Mouse (Mus musculus) midbrain, embryonic 13.5 days (tissue): ENCODE measurements at regions not wholly inside any gene's neighbourhood (a gene's known extent, or its start where the extent isn't known, plus 50 kb on each side); places are given as distances from the start of the nearest gene placed in this dataset.
A peak's percentile ranks its signal among the peaks of the same experiment; 100 is the strongest.

Experiments used
- ATAC-seq: fragments of 200-750 bp; cut with Nextera tagmentation; 2 replicates; pipeline ENCODE4 v1.8.0; 2017; ENCODE audit warnings: mild to moderate bottlenecking, moderate TSS enrichment, moderate library complexity
- H3K27ac ChIP-seq: fragments of 300-500 bp; sonication (generic); 2 replicates; pipeline ENCODE4 v1.5.1; 2015; ENCODE audit warnings: inconsistent platforms, mild to moderate bottlenecking, moderate library complexity
- H3K27me3 ChIP-seq: fragments of 300-500 bp; sonication (generic); 2 replicates; pipeline ENCODE4 v1.6.1; 2015; ENCODE audit warnings: mild to moderate bottlenecking, inconsistent platforms
- H3K36me3 ChIP-seq: fragments of 300-500 bp; sonication (generic); 2 replicates; pipeline ENCODE4 v1.6.1; 2015; ENCODE audit warnings: mild to moderate bottlenecking, inconsistent platforms
- H3K4me1 ChIP-seq: fragments of 300-500 bp; sonication (generic); replicated peaks from 2 replicates; pipeline ENCODE4 v1.6.1; 2015; ENCODE audit warnings: inconsistent platforms
- H3K4me2 ChIP-seq: fragments of 300-500 bp; sonication (generic); replicated peaks from 2 replicates; pipeline ENCODE4 v1.6.1; 2015; ENCODE audit warnings: moderate library complexity, mild to moderate bottlenecking, inconsistent platforms
- H3K4me3 ChIP-seq: fragments of 300-500 bp; sonication (generic); replicated peaks from 2 replicates; pipeline ENCODE4 v1.5.1; 2015; ENCODE audit warnings: mild to moderate bottlenecking, inconsistent platforms
- H3K9ac ChIP-seq: fragments of 300-500 bp; sonication (generic); replicated peaks from 2 replicates; pipeline ENCODE4 v1.6.1; 2015; ENCODE audit warnings: mild to moderate bottlenecking, inconsistent platforms
- H3K9me3 ChIP-seq: fragments of 300-500 bp; sonication (generic); 2 replicates; pipeline ENCODE4 v1.6.1; 2016; ENCODE audit warnings: mild to moderate bottlenecking, inconsistent platforms
- WGBS: fragments of 180-500 bp; shearing (Covaris S2); methylation state at CpG from one replicate; pipeline ENCODE4 v1.1.7; 2015; 5-methylcytosine and 5-hydroxymethylcytosine counted together

GRCm38 (mm10) chr5:119052354-119052996, 492.0 kb downstream of the Med13l start:
- ATAC-seq, result no peak

GRCm38 (mm10) chr5:119053738-119054137, 493.3 kb downstream of the Med13l start:
- no peaks in the 10 kb centered on the region for H3K36me3 ChIP-seq
- no peak overlapping the region for H3K9ac ChIP-seq
- H3K4me1 ChIP-seq, result peaks cover 10% of the 10 kb centered on the region
- H3K9me3 ChIP-seq, result no peaks in the 10 kb centered on the region
- 91% methylated on average over 8 of the region's 8 CpGs for WGBS
- ATAC-seq, result no peak
- peaks cover 17% of the 10 kb centered on the region; the same call in 1 of the 2 replicates for H3K27me3 ChIP-seq
- no peak overlapping the region for H3K27ac ChIP-seq
- H3K4me3 ChIP-seq, result no peak overlapping the region
- no peak overlapping the region for H3K4me2 ChIP-seq

More at GRCm38 (mm10) chr5:119052354-119052996, 492.0 kb downstream of the Med13l start:
- no peak overlapping the region for H3K4me2 ChIP-seq
- H3K36me3 ChIP-seq, result no peaks in the 10 kb centered on the region
- H3K4me3 ChIP-seq, result no peak overlapping the region
- H3K27ac ChIP-seq, result no peak overlapping the region
- 77% methylated on average over 11 of the region's 11 CpGs for WGBS
- H3K27me3 ChIP-seq, result peaks cover 17% of the 10 kb centered on the region; the same call in 1 of the 2 replicates
- H3K9me3 ChIP-seq, result no peaks in the 10 kb centered on the region
- H3K9ac ChIP-seq, result no peak overlapping the region
- peaks cover 8% of the 10 kb centered on the region for H3K4me1 ChIP-seq

GRCm38 (mm10) chr5:119054393-119054792, 493.9 kb downstream of the Med13l start:
- peaks cover 10% of the 10 kb centered on the region for H3K4me1 ChIP-seq
- H3K4me2 ChIP-seq, result no peak overlapping the region
- no peak overlapping the region for H3K4me3 ChIP-seq
- peaks cover 17% of the 10 kb centered on the region; the same call in 1 of the 2 replicates for H3K27me3 ChIP-seq
- no peak for ATAC-seq
- no peak overlapping the region for H3K9ac ChIP-seq
- 57% methylated on average over 6 of the region's 6 CpGs for WGBS
- no peaks in the 10 kb centered on the region for H3K9me3 ChIP-seq
- H3K27ac ChIP-seq, result no peak overlapping the region
- no peaks in the 10 kb centered on the region for H3K36me3 ChIP-seq

- no peak for ATAC-seq
- peak overlapping the region; percentile 13; the same call in 1 of the 2 replicates for H3K4me2 ChIP-seq
- peaks cover 10% of the 10 kb centered on the region for H3K4me1 ChIP-seq
- H3K36me3 ChIP-seq, result no peaks in the 10 kb centered on the region
- WGBS, result under 1% methylated on average over 12 of the region's 12 CpGs
- H3K9ac ChIP-seq, result no peak overlapping the region
- H3K27me3 ChIP-seq, result peaks cover 19% of the 10 kb centered on the region; the same call in 1 of the 2 replicates
- H3K27ac ChIP-seq, result no peak overlapping the region
- no peaks in the 10 kb centered on the region for H3K9me3 ChIP-seq
- no peak overlapping the region for H3K4me3 ChIP-seq
Observed at GRCm38 (mm10) chr5:119055430-119055829, 495.0 kb downstream of the Med13l start.

GRCm38 (mm10) chr5:119057813-119058212, 497.3 kb downstream of the Med13l start:
- ATAC-seq, result no peak
- 90% methylated on average over 4 of the region's 4 CpGs for WGBS
- H3K27ac ChIP-seq, result no peak overlapping the region

GRCm38 (mm10) chr5:119058231-119058851, 497.9 kb downstream of the Med13l start:
- no peak overlapping the region; the same call in 1 of the 2 replicates for H3K9ac ChIP-seq
- 66% methylated on average over 10 of the region's 10 CpGs for WGBS
- H3K9me3 ChIP-seq, result no peaks in the 10 kb centered on the region
- H3K27me3 ChIP-seq, result peaks cover 20% of the 10 kb centered on the region; the same call in 1 of the 2 replicates
- H3K27ac ChIP-seq, result no peak overlapping the region
- H3K4me1 ChIP-seq, result peaks cover 17% of the 10 kb centered on the region
- H3K4me2 ChIP-seq, result no peak overlapping the region
- no peak for ATAC-seq
- H3K36me3 ChIP-seq, result no peaks in the 10 kb centered on the region
- H3K4me3 ChIP-seq, result no peak overlapping the region

More at GRCm38 (mm10) chr5:119057813-119058212, 497.3 kb downstream of the Med13l start:
- Histone ChIP-seq H3K4me1 (peaks cover 17% of the 10 kb centered on the region), H3K4me2 (no peak overlapping the region), H3K9ac (no peak overlapping the region), H3K4me3 (no peak overlapping the region), H3K36me3 (no peaks in the 10 kb centered on the region), H3K27me3 (peaks cover 20% of the 10 kb centered on the region; the same call in 1 of the 2 replicates), H3K9me3 (no peaks in the 10 kb centered on the region)

- no peak for ATAC-seq
- H3K4me2 ChIP-seq, result no peak overlapping the region
- H3K4me1 ChIP-seq, result peaks cover 17% of the 10 kb centered on the region
- 88% methylated on average over 2 of the region's 2 CpGs for WGBS
- peaks cover 14% of the 10 kb centered on the region; the same call in 1 of the 2 replicates for H3K27me3 ChIP-seq
- H3K9ac ChIP-seq, result no peak overlapping the region
- no peak overlapping the region for H3K27ac ChIP-seq
- H3K36me3 ChIP-seq, result no peaks in the 10 kb centered on the region
- H3K4me3 ChIP-seq, result no peak overlapping the region
- no peaks in the 10 kb centered on the region for H3K9me3 ChIP-seq
Observed at GRCm38 (mm10) chr5:119059223-119059622, 498.7 kb downstream of the Med13l start.

GRCm38 (mm10) chr5:119060886-119061285, 500.4 kb downstream of the Med13l start:
- Histone ChIP-seq H3K36me3 (no peaks in the 10 kb centered on the region), H3K4me2 (no peak overlapping the region), H3K4me3 (no peak overlapping the region), H3K4me1 (peaks cover 9% of the 10 kb centered on the region; the same call in 1 of the 2 replicates), H3K9ac (no peak overlapping the region), H3K27me3 (peaks cover 9% of the 10 kb centered on the region; the same call in 1 of the 2 replicates), H3K9me3 (no peaks in the 10 kb centered on the region), H3K27ac (no peak overlapping the region)
- no peak for ATAC-seq
- WGBS, result 8% methylated on average over 4 of the region's 4 CpGs

GRCm38 (mm10) chr5:119062478-119062877, 502.0 kb downstream of the Med13l start:
- H3K36me3 ChIP-seq, result no peaks in the 10 kb centered on the region
- no peak for ATAC-seq
- 92% methylated on average over 11 of the region's 11 CpGs for WGBS
- no peak overlapping the region for H3K27ac ChIP-seq
- H3K4me1 ChIP-seq, result peaks cover 9% of the 10 kb centered on the region; the same call in 1 of the 2 replicates
- no peak overlapping the region for H3K4me2 ChIP-seq
- H3K9me3 ChIP-seq, result no peaks in the 10 kb centered on the region
- H3K9ac ChIP-seq, result no peak overlapping the region
- H3K27me3 ChIP-seq, result 0 out of 2 replicates have a peak, but pooled peaks cover 3% of the 10 kb centered on the region
- no peak overlapping the region for H3K4me3 ChIP-seq

GRCm38 (mm10) chr5:119066666-119067065, 506.2 kb downstream of the Med13l start:
- no peak overlapping the region for H3K4me3 ChIP-seq
- H3K9ac ChIP-seq, result no peak overlapping the region
- no peaks in the 10 kb centered on the region for H3K4me1 ChIP-seq
- ATAC-seq, result no peak
- no peak overlapping the region for H3K27ac ChIP-seq
- no peaks in the 10 kb centered on the region for H3K9me3 ChIP-seq
- H3K36me3 ChIP-seq, result no peaks in the 10 kb centered on the region
- H3K27me3 ChIP-seq, result 0 out of 2 replicates have a peak, but pooled peaks cover 3% of the 10 kb centered on the region
- 92% methylated on average over 6 of the region's 6 CpGs for WGBS
- no peak overlapping the region for H3K4me2 ChIP-seq

- no peak for ATAC-seq
- H3K36me3 ChIP-seq, result no peaks in the 10 kb centered on the region
- 86% methylated on average over 10 of the region's 10 CpGs for WGBS
Observed at GRCm38 (mm10) chr5:119069765-119070333, 509.4 kb downstream of the Med13l start.

GRCm38 (mm10) chr5:119072712-119073111, 512.2 kb downstream of the Med13l start:
- H3K27ac ChIP-seq, result no peak overlapping the region
- H3K4me2 ChIP-seq, result no peak overlapping the region
- no peak overlapping the region for H3K4me3 ChIP-seq
- H3K27me3 ChIP-seq, result 0 out of 2 replicates have a peak, but pooled peaks cover 3% of the 10 kb centered on the region
- H3K4me1 ChIP-seq, result no peaks in the 10 kb centered on the region
- no peaks in the 10 kb centered on the region for H3K36me3 ChIP-seq
- no peak for ATAC-seq
- no peaks in the 10 kb centered on the region for H3K9me3 ChIP-seq
- 96% methylated on average over 14 of the region's 14 CpGs for WGBS
- H3K9ac ChIP-seq, result no peak overlapping the region

More at GRCm38 (mm10) chr5:119069765-119070333, 509.4 kb downstream of the Med13l start:
- Histone ChIP-seq H3K4me3 (no peak overlapping the region), H3K4me2 (no peak overlapping the region), H3K27ac (no peak overlapping the region), H3K9ac (no peak overlapping the region), H3K9me3 (no peaks in the 10 kb centered on the region), H3K27me3 (0 out of 2 replicates have a peak, but pooled peaks cover 3% of the 10 kb centered on the region), H3K4me1 (no peaks in the 10 kb centered on the region)
